In the genomic region with DNA sequence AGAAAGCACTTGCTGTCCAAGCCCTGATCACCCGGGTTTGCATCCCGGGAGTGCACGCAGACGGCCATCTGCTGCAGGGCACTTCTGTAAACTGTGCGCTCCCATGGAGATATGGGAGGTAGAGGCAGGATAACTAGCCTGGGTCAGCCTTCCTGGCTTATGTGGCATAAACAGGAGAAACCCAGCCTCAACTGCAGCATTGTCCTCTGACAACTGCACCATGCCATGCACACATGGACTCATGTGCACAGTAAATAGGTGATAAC, we compare ENCODE assay signal across 17 mouse cellular contexts.
DNase-seq lines count a peak whose midpoint lies in the region; ATAC-seq and TF ChIP-seq lines count a peak whose summit lies in the region.
"Had no signal": no experiment of that assay in that cellular context is flagged by ENCODE, and none has a peak within 500 bp of the region (broad histone marks: within the 10 kb centered on the region; RNA-seq: fewer than 3 reads in every experiment).

No protein-coding gene starts in this region.

- no peak overlapping the region for H3K4me2 ChIP-seq in midbrain, postnatal 0 days (ENCODE audit: low read depth, low read length, poor library complexity, severe bottlenecking)
- H3K4me2 ChIP-seq in forebrain, embryonic 14.5 days (ENCODE audit: low read length) = peak overlapping the region; percentile 29
- 0 out of 2 replicates have a peak overlapping the region, but pooled peaks have one; percentile 10 for H3K4me2 ChIP-seq in hindbrain, embryonic 14.5 days (replicated peaks)
- 0 out of 2 replicates have a peak overlapping the region, but pooled peaks have one; percentile 0 for H3K4me2 ChIP-seq in midbrain, embryonic 16.5 days (ENCODE audit: low read length)
- H3K4me2 ChIP-seq: heart, embryonic 11.5 days; lung, embryonic 15.5 days had no signal

- peak overlapping the region; percentile 22; the same call in 1 of the 2 replicates for H3K4me3 ChIP-seq in midbrain, embryonic 10.5 days
- H3K4me3 ChIP-seq in midbrain, postnatal 0 days (ENCODE audit: low read depth, low read length) = no peak overlapping the region
- H3K4me3 ChIP-seq in forebrain, embryonic 14.5 days (ENCODE audit: low read depth, low read length) = no peak overlapping the region
- H3K4me3 ChIP-seq in hindbrain, embryonic 14.5 days (replicated peaks; ENCODE audit: low read length) = no peak overlapping the region
- H3K4me3 ChIP-seq in midbrain, embryonic 16.5 days (ENCODE audit: low read depth, low read length) = no peak overlapping the region
- H3K4me3 ChIP-seq: lung, embryonic 15.5 days had no signal

- no peaks in the 10 kb centered on the region for H3K9me3 ChIP-seq in midbrain, embryonic 10.5 days (replicated peaks)
- no peaks in the 10 kb centered on the region for H3K9me3 ChIP-seq in midbrain, postnatal 0 days (ENCODE audit: low read length)
- H3K9me3 ChIP-seq in forebrain, embryonic 14.5 days (replicated peaks; ENCODE audit: control insufficient read depth, low read length) = no peaks in the 10 kb centered on the region
- no peaks in the 10 kb centered on the region for H3K9me3 ChIP-seq in hindbrain, embryonic 14.5 days (ENCODE audit: control insufficient read depth, low read length)
- H3K9me3 ChIP-seq in midbrain, embryonic 16.5 days (replicated peaks; ENCODE audit: control insufficient read depth, low read length, poor library complexity, severe bottlenecking) = no peaks in the 10 kb centered on the region
- H3K9me3 ChIP-seq: lung, embryonic 15.5 days had no signal

- DNase-seq in midbrain, embryonic 10.5 days (ENCODE audit: low spot score) = no peak
- no peak for DNase-seq in midbrain, postnatal 0 days (ENCODE audit: low spot score)
- DNase-seq in forebrain, embryonic 14.5 days (ENCODE audit: low spot score) = no peak
- no peak for DNase-seq in hindbrain, embryonic 14.5 days (ENCODE audit: low spot score)
- no peak for DNase-seq in adrenal gland, postnatal 36 days
- no peak for DNase-seq in adrenal gland, adult 18-20 months (ENCODE audit: low spot score in 2 of 2)
- DNase-seq: adrenal gland, postnatal 10 days; gastrocnemius, postnatal 25 days; kidney, postnatal 14 days; layer of hippocampus, adult 9-11 months; liver; thymus, adult 18-20 months had no signal

- TF ChIP-seq CTCF in midbrain, postnatal 0 days (IDR thresholded peaks at IDR 0.05) = no peak

- peak overlapping the region; percentile 82 for H3K27ac ChIP-seq in midbrain, embryonic 10.5 days (replicated peaks)
- no peak overlapping the region for H3K27ac ChIP-seq in midbrain, postnatal 0 days (ENCODE audit: low read depth, low read length)
- peak overlapping the region; percentile 56 for H3K27ac ChIP-seq in forebrain, embryonic 14.5 days (ENCODE audit: low read depth, low read length)
- no peak overlapping the region; the same call in 1 of the 2 replicates for H3K27ac ChIP-seq in hindbrain, embryonic 14.5 days
- no peak overlapping the region for H3K27ac ChIP-seq in midbrain, embryonic 16.5 days (ENCODE audit: low read length)
- H3K27ac ChIP-seq: lung, embryonic 15.5 days had no signal

- H3K36me3 ChIP-seq in midbrain, embryonic 10.5 days = no peaks in the 10 kb centered on the region
- H3K36me3 ChIP-seq in midbrain, postnatal 0 days (ENCODE audit: insufficient read depth, low read length) = 0 out of 2 replicates have a peak, but pooled peaks cover 3% of the 10 kb centered on the region
- no peaks in the 10 kb centered on the region for H3K36me3 ChIP-seq in forebrain, embryonic 14.5 days (ENCODE audit: control insufficient read depth, insufficient read depth, low read length)
- H3K36me3 ChIP-seq in hindbrain, embryonic 14.5 days (replicated peaks; ENCODE audit: control insufficient read depth, insufficient read depth) = no peaks in the 10 kb centered on the region
- H3K36me3 ChIP-seq in midbrain, embryonic 16.5 days (ENCODE audit: control insufficient read depth, insufficient read depth, low read length) = no peaks in the 10 kb centered on the region
- H3K36me3 ChIP-seq: lung, embryonic 15.5 days had no signal

- peaks cover under 1% of the 10 kb centered on the region; the same call in 1 of the 2 replicates for H3K27me3 ChIP-seq in midbrain, embryonic 10.5 days (ENCODE audit: low read depth, poor library complexity, severe bottlenecking)
- no peaks in the 10 kb centered on the region for H3K27me3 ChIP-seq in midbrain, postnatal 0 days (ENCODE audit: insufficient read depth, low read length)
- H3K27me3 ChIP-seq in forebrain, embryonic 14.5 days (replicated peaks; ENCODE audit: control insufficient read depth, insufficient read depth, low read length) = no peaks in the 10 kb centered on the region
- no peaks in the 10 kb centered on the region for H3K27me3 ChIP-seq in hindbrain, embryonic 14.5 days (ENCODE audit: control insufficient read depth, insufficient read depth, low read length)
- H3K27me3 ChIP-seq in midbrain, embryonic 16.5 days (ENCODE audit: control insufficient read depth, insufficient read depth, low read depth, low read length) = no peaks in the 10 kb centered on the region
- H3K27me3 ChIP-seq: lung, embryonic 15.5 days had no signal

- ATAC-seq in midbrain, postnatal 0 days (ENCODE audit: low FRiP score) = no peak
- peak; percentile 9; the same call in 1 of the 2 replicates for ATAC-seq in forebrain, embryonic 14.5 days
- ATAC-seq in hindbrain, embryonic 14.5 days (ENCODE audit: low FRiP score) = peak; percentile 15; the same call in 1 of the 2 replicates
- no peak; the same call in 1 of the 2 replicates for ATAC-seq in midbrain, embryonic 16.5 days
- ATAC-seq: CD4-positive, CD25-positive, alpha-beta regulatory T cell, adult 4 months; intestine, postnatal 0 days had no signal

- WGBS in midbrain, embryonic 10.5 days = 33% methylated on average over 5 of the region's 5 CpGs
- WGBS in midbrain, postnatal 0 days = 22% methylated on average over 5 of the region's 5 CpGs
- 4% methylated on average over 5 of the region's 5 CpGs for WGBS in forebrain, embryonic 14.5 days
- WGBS in hindbrain, embryonic 14.5 days = 6% methylated on average over 5 of the region's 5 CpGs
- 18% methylated on average over 5 of the region's 5 CpGs for WGBS in midbrain, embryonic 16.5 days

- H3K4me1 ChIP-seq in midbrain, embryonic 10.5 days = peaks cover 100% of the 10 kb centered on the region
- H3K4me1 ChIP-seq in midbrain, postnatal 0 days (ENCODE audit: insufficient read depth, low read length) = peaks cover 10% of the 10 kb centered on the region
- peaks cover 84% of the 10 kb centered on the region for H3K4me1 ChIP-seq in forebrain, embryonic 14.5 days (ENCODE audit: control insufficient read depth, insufficient read depth, low read length)
- peaks cover 56% of the 10 kb centered on the region for H3K4me1 ChIP-seq in hindbrain, embryonic 14.5 days (replicated peaks; ENCODE audit: control insufficient read depth, insufficient read depth, low read length)
- H3K4me1 ChIP-seq in midbrain, embryonic 16.5 days (ENCODE audit: control insufficient read depth, insufficient read depth, low read length) = peaks cover 47% of the 10 kb centered on the region

- H3K9ac ChIP-seq in midbrain, postnatal 0 days (replicated peaks; ENCODE audit: low read length, poor library complexity, severe bottlenecking) = no peak overlapping the region
- peak overlapping the region; percentile 37 for H3K9ac ChIP-seq in forebrain, embryonic 14.5 days (ENCODE audit: low read length)
- no peak overlapping the region for H3K9ac ChIP-seq in hindbrain, embryonic 14.5 days
- H3K9ac ChIP-seq in midbrain, embryonic 16.5 days (ENCODE audit: low read depth, low read length) = no peak overlapping the region
- H3K9ac ChIP-seq: lung, embryonic 15.5 days had no signal

Comparison
In these comparisons a context has a peak if more than half of its experiments do, and no peak if none do; other contexts are left out.
1. H3K27ac ChIP-seq: peak in midbrain, embryonic 10.5 days (single experiment) and forebrain, embryonic 14.5 days (single experiment); none in midbrain, postnatal 0 days (single experiment), hindbrain, embryonic 14.5 days (single experiment) and midbrain, embryonic 16.5 days (single experiment).
2. ATAC-seq: peak in forebrain, embryonic 14.5 days (single experiment) and hindbrain, embryonic 14.5 days (single experiment); none in midbrain, postnatal 0 days (single experiment) and midbrain, embryonic 16.5 days (single experiment).